Mouse (Mus musculus): ENCODE measurements at regions not wholly inside any gene's neighbourhood (a gene's known extent, or its start where the extent isn't known, plus 50 kb on each side); places are given as distances from the start of the nearest gene placed in this dataset.

DNA sequence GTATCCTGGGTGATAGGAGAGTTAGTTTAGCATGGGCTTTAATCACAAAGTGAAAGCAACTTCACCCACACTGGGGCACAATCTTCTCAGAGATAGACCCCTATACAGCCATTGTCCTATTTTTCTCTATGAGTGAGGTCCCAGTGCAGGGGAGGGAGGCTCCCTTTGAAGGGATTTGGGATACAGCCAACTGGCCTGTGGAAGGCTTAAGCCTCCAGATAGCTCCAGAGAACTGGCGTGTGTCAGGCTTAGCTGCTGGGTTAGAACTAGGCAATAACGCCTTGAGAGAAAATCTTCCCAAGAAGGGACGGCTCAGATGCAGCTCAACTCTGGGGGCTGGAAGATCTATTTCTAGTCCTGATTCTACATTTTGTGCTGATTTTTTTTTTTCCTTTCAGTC is 397.4 kb upstream of the Zdhhc25 start:
- no peak for DNase-seq (ENCODE audit: low spot score in 2 of 2)

DNA sequence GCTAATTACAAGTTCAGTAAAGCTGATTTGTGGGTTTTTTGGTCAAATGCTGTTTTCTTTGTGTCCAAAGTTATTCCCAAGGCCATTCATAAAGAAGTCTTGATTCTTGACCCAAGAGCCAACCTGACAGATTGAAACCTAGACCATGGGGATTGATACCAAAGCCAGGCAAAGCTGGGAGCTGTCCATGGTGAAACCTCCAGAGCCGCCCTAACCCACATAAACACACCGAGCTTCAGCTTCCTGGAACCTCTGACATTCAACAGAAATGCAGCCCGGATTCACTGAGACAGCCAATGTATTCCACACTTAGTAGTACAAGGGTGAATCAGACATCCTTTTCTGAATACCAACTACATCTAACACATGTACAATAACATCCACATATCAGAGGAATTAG is 386.7 kb upstream of the Zdhhc25 start:
- DNase-seq (ENCODE audit: low spot score in 2 of 2), result no peak

DNA sequence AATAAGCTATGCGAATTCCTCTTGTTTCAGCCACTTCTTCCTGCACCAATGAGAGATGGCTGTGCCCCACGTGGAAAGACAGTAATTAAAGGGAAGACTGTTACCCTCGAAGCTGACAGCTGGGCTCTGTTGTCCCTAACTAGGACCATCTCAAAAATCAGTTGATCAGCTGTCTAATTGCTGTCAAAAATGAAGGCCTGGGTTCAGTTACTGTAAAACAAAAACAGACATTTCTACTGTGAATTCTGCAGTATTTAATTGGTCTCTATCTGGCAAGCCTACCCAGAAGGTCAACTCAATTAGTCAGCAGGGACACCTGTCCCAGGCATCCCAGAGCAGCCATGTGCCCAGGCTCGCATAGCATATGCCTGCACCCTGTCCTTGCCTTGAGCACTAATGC is 385.8 kb upstream of the Zdhhc25 start:
- DNase-seq (ENCODE audit: low spot score in 2 of 2), result no peak

DNA sequence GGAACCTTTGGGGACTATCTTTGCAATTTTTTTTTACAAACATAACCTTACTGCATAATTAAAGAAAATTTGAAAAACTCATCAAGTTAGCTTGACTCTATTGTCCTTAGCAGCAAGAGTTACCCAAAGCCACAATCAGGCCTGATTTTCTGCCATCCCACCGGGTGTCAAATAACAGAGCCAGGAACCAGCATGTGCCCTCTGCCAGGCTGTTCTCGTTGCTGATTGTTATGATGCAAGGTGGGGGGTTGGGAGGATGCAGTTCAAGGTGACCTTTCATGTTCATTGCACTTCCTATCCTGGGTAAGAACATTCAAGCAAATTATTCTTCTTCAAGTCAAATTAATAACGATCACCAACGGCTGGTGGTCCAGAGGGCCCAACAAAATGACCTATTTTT is 370.6 kb upstream of the Zdhhc25 start:
- DNase-seq (ENCODE audit: low spot score in 2 of 2), result no peak

DNA sequence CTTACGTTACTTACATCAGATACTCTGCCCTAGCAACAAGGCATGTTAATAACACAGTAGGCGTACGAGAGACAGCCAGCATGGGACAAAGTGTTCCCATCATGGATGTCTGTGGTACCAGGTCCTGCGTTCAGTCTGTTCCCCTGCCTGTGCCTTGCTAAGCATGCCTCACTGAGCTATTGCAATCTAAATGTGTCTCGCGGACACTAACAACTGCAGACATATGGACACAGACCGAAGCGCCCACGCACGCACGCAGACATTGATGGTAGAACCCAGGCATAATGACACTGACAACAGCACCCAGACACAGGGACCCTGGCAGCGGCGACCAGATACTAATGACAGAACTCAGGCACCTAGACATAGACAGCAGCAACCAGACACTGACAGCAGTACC is 355.5 kb upstream of the Zdhhc25 start:
- no peak for DNase-seq (ENCODE audit: low spot score in 2 of 2)

DNA sequence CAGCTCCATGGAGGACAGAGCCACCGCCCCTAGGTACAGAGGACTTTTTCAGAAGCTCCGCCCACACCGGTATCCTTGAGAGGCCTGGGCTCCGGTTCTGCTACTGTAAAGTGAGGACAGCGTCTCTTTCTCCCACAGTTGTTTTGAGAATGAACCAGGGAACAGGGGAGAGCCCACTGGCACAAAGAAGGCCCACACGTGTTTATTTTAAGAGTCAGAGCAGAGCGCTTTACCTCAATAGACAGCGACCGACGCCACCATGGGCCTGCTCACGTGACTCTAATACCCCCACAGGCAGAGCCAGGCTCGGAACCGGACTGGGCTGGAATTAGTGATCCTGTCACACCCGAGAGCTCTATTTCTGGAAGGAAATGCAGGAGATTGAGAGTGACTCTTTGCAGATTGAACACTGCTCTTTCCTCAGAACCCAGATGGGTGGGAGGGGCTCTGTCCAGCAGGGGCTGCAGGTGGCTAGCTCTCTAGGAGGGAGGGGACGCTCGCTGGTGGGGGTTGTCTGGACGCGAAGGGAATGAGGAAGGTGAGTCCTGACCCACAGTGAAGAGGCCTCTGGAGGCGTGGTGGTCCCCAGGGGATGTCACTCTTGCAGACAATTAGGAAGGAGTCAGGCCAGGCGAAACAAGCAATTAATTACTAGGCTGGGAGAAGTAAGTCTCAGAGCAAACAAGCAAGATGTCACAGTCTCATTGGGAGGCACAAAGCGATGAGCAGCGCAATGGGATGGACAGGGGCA is 354.4 kb upstream of the Zdhhc25 start:
- DNase-seq (ENCODE audit: low spot score in 2 of 2), result no peak

DNA sequence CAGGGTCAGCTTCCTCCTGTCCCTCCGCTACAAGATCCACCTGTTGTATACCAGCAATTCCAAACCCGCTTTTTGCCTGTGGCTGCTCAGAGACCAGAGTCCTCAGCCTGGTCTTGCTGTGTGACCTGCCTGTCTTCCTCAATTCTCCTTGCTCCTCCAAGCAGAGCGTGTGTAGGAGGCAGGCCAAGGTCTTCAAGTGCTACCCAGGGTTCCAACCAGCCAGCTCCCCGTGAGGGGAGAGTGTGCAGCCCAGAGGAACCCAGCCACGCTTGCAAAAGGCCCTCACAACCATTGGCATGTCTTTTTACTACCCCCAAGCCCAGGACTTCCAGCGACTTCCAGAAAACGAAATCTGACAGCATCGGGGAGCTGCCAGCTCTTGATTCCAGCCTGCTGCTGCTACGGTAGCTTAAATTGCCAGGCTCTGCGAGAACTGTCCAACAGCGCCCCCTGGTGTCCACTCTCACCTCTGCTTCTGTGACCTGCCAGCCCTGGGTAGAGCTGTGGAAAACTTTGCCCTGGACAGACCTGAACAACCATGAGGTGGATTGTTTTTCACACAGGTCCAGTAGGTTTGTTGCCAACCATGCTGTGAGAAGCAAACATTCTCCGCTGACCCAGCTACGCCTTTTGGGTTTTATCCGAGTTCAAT is 352.0 kb upstream of the Zdhhc25 start:
- DNase-seq (ENCODE audit: low spot score in 2 of 2), result peak; percentile 55 to 65

DNA sequence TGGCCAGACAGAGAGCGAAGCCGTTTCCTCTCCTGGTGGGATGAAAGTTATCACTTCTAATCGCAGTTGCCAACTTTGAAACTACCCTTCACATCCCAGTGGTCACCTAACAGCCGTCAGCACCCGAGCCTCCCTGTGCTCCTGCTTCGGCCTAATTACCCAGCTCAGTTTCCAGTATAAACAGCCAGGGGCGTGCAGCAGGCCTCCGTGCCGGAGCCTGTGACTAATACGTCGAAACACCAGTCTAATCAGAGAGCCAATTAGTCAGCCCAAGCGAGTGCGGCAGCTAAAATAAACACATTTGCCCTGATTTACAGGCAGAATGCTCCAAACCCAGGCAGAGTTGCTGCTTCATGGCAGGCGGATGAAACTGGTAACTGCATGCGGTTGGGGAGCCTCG is 312.1 kb upstream of the Zdhhc25 start:
- DNase-seq (ENCODE audit: low spot score in 2 of 2), result no peak

DNA sequence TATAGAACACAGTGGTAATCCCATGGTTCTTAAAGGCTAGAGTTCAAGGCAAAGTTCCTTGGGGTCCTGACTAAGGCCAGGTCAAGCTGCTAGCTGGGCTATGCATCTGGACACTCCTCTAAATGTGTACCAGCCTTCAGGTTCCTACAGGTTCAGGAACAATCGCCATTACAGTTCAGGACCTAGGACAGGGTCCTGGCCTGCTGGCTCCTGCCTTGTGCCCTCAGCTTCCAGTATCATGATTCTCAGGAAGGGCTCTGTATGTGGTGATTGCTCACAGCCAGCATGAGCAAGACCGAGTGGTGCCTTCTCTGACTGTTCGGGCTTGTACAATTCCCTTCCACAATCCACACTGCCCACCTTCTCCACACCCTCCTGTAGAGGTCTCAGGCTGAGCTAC is 311.4 kb upstream of the Zdhhc25 start:
- DNase-seq (ENCODE audit: low spot score in 2 of 2), result no peak

DNA sequence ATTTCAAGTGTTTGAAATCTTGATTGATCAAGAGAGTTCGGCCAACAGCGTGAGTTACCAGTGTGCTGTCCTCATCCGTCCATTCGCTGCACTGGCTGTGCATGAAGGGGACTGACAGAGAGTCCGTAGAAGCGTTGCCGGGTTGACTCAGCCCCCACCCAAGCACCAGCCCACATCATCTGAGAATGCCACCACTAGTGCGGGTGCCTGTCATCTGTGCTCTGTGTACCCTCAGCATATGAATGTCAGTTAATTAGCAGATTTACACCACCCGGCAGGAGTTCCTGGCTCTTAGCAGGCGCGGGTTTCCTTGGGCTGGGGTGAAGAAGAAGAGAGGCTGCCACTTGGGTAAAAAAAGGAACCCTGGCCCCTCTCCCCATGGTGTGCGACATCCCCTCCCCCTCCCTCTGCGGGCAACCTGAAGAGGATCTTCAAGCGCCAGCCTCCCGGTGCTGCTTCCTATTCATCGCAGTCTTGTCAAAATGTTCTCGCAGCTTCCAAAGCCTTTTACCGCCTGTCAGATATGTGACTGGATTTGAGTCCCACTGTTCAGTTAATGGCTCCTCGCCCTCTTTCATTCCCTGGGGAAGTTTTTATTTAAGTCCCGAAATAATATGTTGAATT is 309.2 kb upstream of the Zdhhc25 start:
- DNase-seq (ENCODE audit: low spot score in 2 of 2), result no peak

DNA sequence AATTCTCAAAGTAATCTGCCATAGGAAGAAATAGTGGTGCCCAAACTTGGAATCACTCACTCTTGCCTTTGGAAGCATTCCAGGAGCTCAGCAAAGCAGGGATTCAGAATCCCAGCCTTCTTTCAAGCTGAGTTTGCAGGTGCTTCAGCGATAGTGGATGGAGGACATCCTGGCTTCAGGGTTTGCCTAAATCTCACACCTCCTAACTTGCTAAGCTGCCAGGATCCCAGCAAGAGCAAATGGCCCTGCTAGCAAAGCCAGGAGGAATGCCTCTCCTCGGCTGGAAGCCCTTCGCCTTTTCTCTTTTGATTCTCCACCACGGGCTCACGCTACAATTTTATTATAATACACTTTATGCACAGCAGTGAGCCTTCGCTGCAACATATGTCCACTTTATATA is 301.0 kb upstream of the Zdhhc25 start:
- DNase-seq (ENCODE audit: low spot score in 2 of 2), result no peak

DNA sequence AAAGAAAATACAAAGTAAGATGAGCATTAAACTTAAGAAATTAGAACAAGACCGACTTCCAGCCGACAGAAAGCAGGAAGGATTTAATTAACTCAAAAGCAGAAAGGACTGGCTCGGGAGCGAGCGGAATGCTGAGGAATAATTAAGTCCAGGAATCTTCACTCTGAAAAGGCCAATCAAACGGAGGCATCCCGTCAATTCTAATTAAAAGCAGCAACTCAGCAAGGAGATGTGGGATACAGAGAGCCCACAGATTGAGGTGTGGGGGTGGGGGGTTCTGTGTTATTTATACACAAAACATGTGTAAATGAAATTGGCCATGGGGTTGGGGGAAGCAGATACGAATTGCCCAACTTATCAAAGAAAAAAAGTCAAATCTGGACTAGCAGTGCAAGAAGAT is 288.9 kb upstream of the Zdhhc25 start:
- no peak for DNase-seq (ENCODE audit: low spot score in 2 of 2)

DNA sequence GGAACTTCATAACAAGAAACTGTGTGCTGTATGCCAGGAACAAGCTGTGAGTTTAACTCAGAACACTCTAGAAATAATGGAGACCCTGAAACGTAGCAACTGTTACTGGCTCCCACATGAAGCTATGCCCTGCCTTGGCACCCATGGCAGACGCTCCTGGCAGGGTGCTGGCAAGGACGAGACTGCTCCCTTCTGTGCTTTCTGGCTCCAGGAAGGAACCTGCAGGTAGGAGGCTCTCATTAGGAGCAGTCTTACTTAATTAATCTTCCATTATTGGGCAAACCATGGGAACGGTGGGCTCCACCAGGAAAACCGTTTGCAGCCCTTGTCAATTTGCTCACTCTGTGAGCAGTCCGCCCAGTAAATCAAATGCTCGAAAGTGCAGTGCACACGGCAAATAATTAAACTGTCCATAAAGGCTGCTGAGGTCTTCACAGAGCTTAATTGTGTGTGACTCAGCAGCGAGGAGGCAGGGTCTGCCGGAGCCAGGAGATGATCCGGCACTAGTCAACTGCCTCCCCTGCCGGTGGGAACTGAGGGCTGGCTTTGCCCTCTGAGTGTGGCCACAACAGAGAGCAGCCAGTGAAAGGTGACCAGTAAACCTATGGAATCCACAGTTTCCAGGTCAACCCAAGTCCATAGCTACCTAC is 285.2 kb upstream of the Zdhhc25 start:
- DNase-seq (ENCODE audit: low spot score in 2 of 2), result no peak

DNA sequence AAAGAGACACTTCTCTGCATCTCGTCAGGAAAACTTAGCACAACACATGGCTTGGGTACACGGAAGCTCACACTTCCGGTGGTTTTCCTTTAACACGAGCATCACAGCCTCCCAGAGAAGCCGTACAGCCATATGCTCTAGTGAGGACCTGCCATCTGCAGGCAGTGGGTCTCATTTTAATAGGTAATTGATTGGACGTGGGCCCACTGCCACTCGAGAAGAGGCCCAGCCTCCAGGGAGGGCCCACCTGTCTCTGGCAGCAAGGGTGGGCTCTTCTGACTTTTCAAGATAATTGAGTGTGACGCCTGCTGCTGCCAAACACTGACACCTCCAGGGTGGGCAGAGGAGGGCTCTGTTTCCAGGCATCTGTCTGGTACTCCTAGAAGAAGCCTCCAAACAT is 282.1 kb upstream of the Zdhhc25 start:
- DNase-seq (ENCODE audit: low spot score in 2 of 2), result no peak

DNA sequence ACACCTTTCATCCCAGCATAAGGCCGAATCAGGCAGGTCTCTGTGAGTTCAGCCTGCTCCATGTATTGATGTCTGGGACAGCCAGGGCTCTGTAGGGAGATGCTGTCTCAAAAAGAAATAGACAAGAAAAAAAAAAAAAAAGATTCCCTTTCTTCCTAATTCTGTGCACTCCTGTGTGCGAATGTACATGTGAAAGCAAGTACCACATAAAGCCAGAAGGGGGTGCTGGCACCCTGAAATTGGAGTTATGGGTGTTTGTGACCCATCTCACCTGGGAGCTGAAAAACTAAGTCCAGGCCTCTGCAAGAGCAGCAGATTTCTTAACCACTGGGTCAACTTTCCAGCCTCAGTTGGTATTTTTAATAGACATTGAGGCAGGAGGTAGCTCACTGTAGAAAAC is 280.6 kb upstream of the Zdhhc25 start:
- no peak for DNase-seq (ENCODE audit: low spot score in 2 of 2)

DNA sequence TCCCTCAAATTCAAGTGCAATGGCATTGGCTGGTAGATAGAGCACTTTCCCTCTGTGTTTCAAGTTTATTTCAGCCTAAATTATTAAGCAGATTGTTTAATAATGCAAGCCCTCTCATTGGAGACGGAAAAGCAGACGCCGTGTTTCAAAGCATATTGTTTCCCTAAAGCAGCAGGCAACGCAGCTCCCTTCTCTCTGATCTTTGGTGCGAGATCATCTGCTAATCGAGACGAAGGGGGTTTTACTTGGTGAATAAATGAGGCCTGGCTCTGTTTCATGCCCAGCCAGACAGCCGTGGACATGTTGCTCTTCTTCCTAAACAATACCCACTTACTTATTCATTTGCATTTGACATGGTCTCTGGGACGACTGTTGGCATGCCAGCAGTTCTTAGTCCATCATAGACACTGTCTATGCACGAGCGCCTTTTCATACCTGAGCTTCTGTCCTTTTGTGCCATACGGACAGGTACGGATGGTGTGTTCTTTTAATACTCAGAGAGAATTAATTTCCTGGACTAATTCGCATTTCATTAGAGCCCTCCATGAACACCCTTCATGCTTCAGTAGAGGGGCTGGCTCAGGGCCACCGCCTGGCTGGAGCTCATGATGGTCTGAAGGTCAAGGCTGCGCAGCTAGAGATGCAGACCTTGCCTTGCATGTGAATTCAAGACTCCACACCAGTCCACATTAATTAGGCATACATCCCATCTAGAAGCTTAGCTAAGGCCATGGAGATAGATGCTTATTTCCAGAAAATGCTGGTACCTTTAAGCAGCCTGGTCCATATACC is 276.3 kb upstream of the Zdhhc25 start:
- DNase-seq (ENCODE audit: low spot score in 2 of 2), result no peak

DNA sequence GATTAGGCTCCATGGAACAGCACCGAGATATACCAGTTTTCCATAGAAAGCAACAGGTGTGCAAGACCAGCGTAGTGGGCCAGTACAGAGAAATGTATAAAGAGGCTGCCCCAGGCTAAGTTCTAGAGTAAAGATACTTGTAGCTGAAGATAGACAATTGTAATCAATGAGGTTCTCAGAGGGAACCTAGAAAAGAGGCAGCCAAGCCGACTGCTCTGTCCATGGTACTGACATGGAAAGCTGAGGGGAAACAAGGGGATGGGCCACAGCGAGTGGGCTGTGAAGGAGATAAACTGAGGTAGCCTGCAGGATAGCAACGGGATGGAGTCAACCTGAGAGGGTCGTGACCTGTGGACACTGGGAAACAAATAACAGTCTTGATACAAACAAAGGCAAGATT is 275.0 kb upstream of the Zdhhc25 start:
- no peak for DNase-seq (ENCODE audit: low spot score in 2 of 2)

DNA sequence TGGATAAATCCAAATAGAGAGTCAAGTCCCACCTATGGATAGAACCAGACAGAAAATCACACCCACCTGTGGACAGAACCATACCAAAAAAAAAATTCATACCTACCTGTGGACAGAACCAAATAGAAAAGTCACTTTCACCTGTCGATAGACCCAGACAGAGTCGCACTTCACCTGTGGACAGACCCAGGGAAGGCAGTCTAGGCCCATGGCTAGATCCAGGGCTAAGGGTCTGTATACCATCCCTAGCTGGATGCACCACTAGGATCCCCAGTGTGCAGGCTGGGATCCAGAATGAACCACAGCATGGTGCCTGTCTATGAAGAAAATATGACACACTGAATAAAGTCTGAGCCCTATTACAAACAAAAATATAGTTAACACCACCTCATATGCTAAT is 246.9 kb upstream of the Zdhhc25 start:
- DNase-seq (ENCODE audit: low spot score in 2 of 2), result no peak

DNA sequence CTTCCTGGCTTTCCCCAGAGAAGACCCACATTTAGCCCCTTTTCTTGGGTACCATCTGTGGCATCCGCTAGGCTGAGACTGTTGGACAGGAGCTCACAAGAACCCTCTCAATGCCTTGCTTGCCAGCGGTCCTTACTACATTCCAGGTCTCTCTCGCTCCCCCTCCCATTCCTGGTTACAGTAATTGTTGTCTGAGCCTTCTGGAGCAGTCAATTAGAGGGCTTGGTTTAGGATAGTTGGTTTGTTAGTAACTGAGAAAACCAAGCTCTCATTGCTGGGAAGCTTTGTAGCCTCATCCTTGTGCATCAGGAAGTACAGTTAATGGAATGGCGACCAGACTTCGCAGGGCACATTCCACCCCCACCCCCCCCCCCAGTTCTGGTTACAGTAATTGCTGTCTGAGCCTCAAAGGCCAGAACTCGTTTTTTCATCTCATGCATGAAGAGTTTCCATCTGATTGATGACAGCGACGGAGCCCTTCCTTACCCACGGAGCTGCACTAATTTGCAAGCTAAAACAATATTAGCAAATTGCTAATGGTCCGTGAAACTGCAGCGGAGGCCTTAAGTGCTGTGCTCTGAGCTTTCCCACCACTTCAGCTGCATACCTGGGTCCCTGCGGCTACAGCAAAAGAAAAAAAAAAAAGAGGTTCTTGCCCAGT is 239.6 kb upstream of the Zdhhc25 start:
- no peak for DNase-seq (ENCODE audit: low spot score in 2 of 2)

DNA sequence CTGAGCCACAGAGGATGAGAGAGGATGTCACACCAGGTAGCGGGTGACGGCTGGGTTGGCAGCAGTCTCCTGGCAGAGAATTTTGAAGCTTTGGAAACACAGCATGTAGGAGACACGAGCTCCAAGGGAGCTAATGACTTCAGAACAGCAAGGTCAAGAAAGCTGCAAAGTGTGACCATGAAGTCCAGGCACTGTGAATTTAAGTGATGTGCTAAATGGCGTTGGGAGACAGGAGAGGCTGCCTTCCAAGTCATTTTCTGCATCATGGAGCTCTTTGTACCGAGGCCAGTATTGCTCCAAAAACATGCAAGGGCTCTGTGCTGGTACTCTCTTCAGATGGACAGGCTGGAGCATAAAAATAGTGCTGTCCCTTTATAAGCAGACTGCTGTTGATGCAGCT is 238.8 kb upstream of the Zdhhc25 start:
- no peak for DNase-seq (ENCODE audit: low spot score in 2 of 2)

DNA sequence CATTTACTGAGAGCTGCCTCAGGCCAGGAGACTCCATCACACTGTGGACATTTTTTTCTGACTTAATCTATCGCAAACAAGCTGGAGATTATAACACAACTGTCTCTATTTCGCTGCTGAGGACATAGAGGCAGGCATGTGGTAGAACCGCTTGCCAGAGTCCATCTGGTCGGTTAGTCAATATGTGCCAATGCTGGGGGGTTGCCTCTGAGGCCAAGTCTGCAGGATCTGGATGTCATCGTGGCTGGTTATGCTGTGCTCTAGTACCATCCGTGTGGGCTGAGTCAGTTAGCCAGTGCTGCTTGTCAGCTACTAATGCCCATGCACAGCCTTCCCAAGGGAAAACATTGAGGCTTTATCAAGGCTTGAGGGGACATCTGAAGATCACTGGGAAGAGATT is 237.1 kb upstream of the Zdhhc25 start:
- no peak for DNase-seq (ENCODE audit: low spot score in 2 of 2)

DNA sequence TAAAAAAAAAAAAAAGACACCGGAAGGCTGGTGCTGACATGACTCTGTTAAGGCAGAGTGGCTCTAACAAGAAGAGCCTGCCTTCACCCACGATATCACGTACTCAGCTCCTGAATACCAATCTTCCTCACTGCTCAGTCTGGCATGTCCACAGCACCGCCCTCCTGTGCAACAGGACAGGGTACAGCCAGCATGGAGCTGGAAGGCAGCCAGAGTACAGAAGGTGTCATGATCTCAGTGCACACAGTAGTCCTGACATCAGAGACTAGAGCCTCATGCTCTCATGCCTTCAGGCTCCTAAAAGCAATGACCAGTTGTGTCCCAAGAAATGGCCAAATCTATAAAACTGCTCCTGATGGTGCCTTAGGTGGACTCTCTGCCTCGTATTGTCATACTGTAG is 229.7 kb upstream of the Zdhhc25 start:
- DNase-seq (ENCODE audit: low spot score in 2 of 2), result no peak
